Mouse (Mus musculus) B cell, adult 2 months (primary cell): ENCODE results near the gene Gm45021.

Experiments used
- DNase-seq, 2 experiments: peaks; one replicate each; pipeline ENCODE4 v3.0.0; 2022

Gm45021 gene

DNA sequence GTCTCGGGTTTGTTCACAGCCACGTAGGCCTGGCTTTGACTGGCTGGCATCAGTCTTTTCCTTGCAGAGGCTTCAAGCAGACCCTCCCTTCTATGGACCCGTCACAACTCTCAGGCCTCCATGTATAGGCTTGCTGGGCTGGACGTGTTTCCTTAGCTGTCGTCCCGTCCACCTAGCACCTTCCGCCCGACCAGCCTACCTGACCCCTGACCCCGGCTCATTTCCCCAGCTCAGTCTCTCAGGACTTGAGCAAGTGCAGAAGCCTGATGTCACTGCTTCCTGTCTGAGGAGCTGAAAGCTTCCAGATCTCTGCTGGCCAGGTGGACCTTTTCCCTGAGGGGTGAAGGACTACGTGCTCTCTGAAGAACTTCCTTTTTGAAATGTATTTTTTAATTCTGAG, 16.1 kb upstream of the Gm45021 start:
- DNase-seq: no peak

DNA sequence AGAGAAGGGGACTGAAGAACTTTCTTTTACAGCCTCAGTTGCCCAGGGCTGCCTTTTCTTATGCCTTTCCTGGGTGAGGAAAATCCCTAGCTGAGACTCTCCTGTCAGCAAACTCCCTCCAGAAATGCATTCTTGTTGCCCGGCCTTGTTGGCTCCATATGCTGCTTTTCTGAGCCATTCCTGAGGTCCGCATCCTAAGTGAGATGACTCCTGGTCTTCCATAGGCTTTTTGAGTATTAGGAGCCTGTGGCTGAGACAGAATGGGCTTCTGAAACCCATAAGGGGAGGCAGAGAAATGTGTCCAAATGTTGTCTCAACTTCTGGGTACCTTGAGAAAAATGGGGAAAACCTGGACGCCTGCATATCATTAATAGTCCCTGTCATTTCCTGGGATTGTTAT, 15.4 kb upstream of the Gm45021 start:
- no peak for DNase-seq

DNA sequence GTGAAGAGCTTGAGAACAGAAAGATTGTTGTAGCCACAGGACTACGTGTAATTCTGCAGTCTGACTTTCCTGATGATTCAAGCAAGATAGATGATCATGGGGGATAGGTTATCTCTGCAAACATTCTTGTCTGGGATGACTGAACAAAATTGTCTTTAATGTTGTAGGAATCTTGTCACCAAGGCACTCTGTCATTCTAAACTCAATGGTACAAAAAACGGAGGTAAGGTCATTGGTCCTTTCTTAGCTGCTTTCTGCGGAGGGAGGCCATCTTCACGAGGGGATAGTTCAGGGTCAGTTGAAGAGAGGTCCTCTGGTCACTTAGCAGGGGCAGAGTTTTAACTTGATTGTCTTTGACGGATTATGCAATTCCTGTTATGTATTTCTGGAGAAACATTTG, 10.7 kb upstream of the Gm45021 start:
- no peak for DNase-seq

DNA sequence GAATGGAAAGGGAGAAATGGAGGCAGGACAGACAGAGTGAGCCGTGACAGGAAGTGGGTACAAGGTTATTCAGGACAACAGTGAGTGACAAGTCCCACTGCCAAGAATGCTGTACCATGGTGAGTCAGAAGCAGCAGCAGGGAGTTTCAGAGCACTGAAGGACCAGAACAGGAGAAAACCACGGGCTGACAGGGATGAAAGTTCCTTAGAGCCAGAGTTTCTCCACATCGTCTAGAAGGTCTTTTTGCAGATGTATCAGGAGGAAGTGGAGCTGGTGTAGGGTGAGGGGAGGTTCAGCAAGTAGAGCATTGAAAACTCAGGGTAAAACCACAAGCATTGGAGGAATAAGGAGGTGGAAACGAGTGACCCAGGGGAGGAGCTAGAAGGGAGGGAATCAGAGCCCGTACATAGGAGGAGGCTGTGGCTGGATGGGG, 10.2 kb upstream of the Gm45021 start:
- DNase-seq: no peak

DNA sequence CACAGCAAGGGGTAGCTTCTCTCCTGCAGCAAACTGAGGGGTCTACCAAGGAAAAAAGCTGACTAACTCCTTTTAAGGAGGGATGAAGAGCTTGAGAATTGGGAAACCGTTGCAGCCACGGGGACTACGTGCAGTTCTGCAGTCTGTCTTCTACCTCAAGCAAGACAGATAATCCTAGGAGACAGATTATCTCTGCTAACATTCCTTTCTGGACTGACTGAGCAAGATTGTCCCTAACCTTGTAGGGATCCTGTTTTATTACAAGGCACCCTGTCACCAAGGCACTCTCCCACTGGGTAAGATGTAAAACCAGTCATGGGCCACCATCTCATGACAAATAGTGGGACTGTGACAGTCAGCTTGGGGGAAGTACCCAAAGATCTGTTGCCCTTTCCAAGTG, 8.2 kb upstream of the Gm45021 start:
- DNase-seq: no peak

DNA sequence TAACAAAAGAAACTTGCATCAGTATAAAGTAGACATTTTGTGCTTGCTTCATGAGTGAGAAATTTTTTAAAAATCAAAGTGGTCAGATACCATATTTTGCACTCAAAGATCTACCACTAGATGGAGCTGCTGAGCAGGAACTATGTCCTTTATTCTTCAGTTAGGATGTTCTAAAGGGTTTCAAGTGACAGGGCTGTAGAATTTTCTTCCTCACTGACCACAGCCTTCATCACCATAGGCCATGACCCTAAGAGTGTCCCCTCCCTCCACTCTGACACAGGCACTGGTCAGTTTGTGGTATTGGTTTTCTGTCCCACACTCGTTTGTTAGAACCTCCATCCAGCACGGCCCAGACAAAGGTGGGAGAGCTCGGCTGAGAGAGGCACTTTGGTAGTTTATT, 7.4 kb upstream of the Gm45021 start:
- peak; percentile 58 to 59 for DNase-seq

DNA sequence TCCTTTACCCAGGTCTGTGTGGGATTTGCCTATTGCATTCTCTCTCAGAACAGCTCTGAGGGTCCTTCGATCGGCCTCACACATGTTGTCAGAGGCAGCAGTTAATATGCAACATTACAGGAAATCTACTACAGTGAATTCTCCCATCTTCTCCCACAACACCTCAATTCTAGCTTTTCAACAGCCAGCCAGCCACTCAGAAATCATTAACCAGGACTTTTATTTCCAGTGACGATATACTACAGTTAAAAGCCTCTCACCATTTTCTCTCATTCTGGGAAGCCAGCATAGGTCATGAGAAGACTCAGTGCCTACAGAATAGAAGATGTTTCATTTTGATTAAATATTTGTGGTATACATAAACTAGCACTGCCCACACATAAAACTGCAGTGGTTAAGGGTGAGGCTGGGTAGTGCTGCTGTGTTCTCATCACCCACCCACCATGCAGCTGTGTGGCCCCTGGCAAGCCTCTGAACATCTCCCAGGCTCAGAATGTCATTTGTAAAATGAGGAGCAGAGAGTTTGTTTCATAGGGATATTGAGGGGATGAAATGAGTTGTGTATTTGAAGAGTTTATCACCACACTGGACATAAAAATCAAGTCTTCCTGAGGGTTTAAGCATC, 1.9 kb downstream of the Gm45021 start:
- DNase-seq: no peak

DNA sequence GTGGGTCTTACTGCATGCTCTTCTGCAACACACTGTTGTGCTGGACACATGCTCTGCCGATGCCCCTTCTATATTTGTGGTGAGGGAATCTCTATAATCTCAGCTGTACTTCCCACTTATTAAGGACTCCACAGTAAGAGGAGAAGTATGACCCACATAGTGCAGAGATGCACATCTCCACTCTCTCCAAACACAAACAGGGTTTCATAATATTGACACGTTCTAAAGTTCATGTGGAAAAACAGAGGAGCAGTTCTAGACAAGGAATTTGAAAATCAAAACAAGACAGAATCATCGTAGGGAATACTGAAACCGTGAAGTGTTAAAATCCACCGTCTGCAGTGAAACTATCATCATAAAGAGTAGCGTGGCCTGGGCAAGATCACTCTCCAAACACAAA, 2.5 kb downstream of the Gm45021 start:
- no peak for DNase-seq

DNA sequence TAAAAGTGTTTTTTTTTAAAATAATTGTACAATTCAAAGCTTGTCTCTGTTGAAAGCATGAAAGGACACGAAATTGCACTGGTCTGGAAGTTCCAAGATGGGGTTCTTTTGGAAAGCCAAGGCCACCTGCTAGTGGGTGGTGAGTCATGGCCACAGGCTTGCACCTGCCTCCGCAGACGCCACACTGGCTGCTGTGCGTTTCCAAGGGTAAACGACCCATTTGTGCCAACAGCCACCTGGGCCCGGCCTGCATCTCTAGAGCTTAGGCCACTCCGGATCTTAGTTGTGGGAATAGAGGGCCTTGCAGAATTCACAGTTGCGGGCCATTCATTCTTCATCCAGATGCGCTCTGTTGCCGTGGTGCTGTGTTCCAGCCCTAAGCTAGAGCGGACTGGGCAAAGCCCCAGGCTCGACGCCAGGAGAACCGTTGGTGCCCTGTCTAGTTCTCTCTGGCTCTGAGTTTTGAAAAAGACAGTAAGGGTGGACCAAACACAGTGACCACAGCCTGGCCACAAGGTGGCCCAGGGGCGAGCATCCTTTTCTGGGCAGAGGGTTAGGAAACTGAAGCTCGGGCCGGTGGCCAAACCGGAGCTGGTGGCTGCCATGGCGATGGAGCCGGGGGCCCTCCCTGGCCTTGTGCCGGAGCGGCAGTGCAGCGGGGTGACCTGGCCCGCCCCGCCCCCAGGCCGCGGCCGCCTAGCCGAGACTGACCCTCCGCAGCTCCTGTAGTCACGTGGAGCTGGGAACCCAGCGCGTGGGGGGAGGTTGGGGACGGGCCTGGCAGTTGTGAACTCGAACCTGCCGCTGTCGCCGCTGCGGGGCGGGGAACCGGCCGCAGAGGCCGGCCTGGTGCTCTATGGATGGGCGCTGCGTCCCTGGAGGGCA, 4.0 kb downstream of the Gm45021 start, which contains the start of the genes Repin1 and Gm44965:
Gene Repin1, plus strand, starts transcription at position 726 of the 885 bp plus-strand sequence.
Gene Gm44965, plus strand, starts transcription at position 784 of the 885 bp plus-strand sequence.
- peak; percentile 76 to 77 for DNase-seq

DNA sequence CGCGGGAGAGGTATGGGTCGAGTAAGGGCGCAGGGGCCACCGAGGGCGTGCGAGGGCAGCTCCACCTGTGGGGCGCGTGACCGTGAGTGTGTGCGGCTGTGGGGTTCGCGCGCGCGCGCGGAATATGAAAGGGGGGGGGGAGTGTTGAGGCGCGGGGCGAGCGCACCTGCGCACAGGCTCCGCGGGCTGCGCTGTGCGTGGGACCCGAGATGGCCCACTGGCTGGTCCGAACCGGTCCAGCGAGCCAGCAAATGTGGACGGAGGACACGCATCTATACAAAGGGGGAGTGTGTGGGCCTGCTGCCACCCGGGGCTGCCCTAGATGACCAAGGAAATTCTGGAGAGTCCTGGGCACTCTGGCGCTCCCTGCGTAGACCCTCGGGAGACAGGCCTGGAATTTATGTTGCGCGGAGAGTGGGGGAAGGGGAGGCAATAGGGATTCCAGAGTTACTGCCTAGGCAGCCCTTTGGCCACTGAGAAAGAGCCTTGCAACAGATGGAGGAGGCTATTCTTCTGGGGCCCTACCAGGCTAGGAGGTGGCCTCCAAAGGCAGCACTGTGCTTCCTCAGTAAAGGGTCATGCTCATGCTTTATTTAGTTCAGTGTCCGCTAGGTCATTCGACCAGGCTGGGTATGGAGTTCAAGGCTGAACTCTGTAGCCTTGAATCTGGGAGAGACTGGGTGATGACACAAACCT, 4.8 kb downstream of the Gm45021 start:
- DNase-seq: no peak

DNA sequence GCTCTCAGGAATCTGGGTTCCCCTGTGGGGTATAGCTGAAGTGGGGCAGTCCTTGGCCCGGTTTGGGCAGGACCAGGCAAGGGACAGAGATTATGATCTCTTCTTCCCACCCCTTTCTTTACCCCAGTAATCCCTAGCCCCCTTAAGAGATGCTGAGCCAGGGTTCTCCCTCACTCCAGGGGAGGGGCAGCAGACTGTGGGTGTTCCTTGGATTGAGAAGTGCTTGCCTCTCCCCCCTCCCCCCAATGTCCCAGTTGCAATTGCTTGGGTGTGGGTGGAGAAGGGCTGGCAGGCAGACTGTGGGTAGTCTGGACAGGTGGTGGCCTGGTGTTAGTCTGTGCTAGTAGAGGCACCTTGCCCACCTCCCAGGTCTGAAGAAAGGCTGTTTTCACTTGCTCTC, 5.9 kb downstream of the Gm45021 start:
- DNase-seq: no peak

DNA sequence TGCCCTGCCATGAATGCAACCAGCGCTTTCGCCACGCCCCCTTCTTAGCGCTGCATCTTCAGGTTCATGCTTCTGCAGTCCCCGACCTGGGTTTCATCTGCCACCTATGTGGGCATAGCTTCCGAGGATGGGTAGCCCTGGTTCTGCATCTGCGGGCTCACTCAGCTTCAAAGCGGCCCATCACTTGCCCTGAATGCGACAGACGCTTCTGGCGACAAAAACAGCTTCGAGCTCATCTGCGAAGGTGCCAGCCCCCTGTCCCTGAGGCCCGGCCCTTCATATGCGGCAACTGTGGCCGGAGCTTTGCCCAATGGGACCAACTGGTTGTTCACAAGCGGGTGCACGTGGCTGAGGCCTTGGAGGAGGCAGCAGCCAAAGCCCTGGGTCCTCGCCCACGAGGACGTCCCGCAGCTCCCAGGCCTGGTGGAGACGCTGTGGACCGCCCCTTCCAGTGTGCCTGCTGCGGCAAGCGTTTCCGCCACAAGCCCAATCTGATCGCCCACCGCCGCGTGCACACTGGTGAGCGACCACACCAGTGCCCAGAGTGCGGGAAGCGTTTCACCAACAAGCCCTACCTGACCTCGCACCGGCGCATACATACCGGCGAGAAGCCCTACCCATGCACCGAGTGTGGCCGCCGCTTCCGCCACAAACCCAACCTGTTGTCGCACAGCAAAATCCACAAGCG, 7.3 kb downstream of the Gm45021 start:
- DNase-seq: no peak

DNA sequence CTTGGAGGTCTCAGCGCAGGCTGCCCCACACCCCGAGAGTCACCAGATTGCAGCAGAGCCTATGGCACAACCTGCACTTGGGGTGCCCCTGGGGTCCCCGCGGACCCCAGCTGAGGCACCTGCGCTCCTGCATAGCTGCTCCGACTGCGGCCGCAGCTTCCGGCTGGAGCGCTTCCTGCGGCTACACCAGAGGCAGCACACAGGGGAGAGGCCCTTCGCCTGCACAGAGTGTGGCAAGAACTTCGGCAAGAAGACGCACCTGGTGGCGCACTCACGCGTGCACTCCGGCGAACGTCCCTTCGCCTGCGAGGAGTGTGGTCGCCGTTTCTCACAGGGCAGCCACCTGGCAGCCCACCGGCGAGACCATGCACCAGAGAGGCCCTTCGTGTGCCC, 7.8 kb downstream of the Gm45021 start:
- DNase-seq: no peak

DNA sequence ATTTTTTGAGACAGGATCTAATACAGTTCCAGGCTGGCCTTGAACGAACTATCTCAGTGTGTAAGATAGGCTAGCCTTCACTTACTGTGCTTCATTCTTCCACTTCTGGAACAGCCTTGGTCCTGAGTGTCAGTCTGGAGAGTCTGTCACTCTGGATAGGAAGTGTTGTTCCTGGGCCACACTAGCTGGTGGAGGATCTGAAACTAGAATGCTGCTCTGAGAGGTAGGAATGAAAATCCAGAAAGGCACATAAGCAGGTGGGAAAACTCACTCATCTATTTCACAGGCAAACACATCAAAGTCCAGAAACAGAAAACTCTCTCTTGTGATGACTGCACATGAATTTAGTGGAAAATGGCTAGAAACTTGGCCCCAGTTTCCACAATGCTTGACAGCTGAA, 11.2 kb downstream of the Gm45021 start:
- DNase-seq: no peak

DNA sequence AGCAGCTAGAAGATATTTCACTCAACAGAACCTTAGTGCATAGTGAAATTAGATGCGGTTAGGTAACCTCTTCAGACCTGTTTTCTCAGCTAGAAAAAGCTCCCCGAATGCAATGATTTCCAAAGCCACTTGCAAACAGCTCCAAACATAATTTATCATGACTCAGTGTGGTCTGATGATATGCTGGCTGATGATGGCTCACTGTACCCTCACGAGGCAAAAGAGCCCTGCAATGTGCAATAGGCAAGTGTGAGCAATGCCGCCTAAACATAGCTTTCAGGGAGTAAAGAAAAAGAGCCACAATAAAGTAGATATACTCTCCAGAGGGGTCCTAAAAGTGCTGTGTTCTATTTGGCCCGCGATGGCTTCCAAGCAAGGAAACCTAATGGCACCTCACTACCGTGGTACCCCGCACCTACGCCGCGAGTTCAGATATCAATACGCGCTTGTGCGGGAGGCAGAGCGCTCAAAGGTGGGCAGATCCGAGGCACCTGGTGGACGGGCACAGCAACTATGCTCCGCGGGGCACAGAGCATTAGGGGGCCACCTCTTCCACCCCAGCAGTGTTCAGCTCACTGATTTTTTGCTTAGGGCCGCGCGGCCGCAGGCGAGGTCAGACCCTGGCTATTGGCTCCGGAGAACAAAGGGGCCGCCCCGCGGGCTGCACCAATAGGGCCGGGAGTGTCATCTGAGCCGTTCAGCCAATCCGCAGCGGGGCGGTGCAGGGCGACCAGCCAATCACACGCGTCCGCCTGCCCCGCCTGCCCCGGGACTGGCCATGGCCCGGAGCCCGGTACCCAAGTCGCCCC, 12.1 kb downstream of the Gm45021 start, which contains the start of gene Zfp775:
Gene Zfp775, plus strand, starts transcription at position 793 of the 809 bp plus-strand sequence.
- peak; percentile 90 for DNase-seq

DNA sequence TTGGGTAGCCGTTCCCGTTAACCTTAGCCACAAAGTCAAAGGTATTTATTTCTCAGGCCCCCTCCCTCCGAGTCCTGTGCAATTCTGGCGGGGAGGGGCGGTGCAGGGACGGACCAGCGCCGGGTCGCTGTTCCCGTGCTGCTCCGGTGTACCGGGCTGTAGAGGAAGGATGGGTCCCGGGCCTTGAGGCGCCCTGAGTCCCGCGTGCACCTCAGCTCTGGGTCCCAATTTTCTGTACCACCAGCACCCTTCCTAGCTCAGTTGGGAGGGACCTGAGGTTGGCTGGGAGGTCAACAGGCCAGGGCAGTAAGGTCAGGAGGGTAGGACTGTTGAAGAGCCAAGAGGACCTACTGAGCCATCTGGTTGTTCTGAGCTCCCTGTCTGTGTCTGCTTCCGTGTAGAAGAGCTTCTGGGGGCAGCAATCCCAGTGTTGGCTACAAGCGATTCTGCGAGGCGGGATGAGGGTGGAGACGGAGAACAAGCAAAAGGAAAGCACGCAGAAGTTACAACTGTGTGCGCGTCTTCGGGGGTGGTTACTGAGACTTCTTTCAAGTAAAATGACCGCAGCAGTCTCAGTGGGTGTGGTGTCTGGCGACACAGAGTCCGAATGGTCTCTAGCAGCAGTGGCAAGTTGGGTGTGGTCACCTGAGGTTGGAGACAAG, 12.8 kb downstream of the Gm45021 start:
- DNase-seq: peak in 1 of 2 experiments; percentile 21

DNA sequence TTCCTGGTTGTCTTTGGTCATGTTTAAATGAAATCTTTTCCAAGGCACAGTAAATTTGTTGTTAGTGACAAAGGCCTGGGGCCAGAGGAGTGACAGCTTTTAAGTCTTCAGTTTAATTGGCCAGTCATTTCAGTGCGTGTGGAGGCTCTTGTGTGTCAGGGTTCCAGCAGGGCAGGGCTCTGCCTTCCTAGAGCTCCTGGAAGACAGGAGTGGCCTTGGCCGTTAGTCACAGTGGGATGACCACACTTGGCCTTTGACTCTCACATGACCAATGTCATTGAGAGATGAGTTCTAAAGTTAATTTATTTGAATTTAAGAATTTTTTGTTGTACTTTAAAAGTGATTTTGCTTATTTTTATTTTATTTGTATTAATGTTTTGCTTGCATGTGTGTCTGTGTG, 18.7 kb downstream of the Gm45021 start:
- DNase-seq: no peak

DNA sequence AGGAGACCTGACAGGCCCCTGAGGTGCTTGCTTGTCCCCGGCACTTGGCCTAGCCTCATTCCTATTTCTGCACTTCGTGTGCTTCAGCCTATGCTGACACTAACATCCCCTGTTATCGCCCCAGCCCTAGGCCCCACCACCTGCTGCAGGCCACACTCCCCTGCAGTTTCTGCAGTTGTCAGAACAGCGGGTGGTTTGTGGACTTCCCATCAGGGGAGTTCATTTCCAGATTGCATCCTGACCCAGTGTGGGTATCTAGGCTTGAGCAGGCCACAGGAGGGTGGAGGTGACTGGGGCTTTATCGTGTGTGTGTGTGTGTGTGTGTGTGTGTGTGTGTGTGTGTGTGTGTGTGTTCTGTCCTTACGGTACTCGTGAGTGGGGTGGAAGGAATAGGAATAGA, 20.1 kb downstream of the Gm45021 start:
- no peak for DNase-seq

DNA sequence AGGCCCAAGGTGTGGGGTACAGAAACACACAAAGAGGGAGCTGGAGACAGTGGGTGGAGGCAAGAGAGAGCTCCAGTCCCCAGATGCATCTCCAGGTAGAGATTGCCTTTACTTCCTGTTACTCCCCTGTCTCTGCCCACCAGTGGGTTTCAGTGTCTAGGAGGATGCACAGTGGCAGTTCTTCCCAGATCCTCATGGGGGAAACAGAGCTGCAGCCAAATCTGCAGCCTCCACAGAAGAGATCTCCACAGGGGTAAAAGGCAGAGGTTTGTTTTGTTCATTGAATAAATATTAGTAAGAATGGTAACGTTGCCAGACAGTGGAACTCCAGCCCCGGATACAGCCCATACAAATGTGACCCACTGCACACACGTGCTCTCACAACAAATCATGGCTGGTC, 21.2 kb downstream of the Gm45021 start:
- no peak for DNase-seq

DNA sequence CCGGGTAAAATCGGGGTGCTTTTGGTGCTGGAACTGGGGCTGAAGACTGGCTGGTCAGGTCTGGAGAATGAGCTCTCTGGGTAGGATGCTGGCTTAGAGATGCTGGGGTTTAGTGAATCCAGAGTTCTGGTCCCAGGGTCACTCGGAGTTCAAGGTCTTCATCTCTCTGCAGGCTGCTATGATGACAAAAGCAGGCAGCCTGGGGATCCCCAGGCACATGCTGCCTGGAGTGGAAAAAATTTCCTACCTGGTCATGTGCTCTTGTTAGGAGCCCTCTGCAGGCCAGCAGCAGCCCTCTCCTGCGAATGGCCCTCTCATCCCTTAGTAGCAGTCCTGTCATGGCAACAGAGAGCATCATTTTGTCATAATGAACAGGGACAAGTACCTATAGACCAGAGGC, 24.1 kb downstream of the Gm45021 start:
- no peak for DNase-seq

DNA sequence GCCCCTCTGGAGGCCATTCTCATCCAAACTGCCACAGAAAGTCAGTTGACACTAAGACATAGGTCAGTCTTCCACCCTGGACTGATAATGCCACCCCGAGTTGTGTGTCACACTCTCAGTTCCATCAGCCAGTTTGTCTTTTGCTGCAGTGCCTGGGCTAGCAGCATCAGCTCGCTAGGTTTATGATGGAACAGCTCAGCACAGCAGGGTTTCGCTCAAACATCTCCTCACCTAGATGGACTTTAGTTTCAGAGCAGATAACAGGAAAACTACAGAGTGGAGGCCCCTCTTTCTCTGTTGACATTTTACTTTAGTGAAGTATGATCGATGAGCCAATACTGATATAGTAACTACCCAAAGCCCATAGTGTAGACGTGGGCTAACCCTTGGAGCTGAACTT, 25.3 kb downstream of the Gm45021 start:
- no peak for DNase-seq

DNA sequence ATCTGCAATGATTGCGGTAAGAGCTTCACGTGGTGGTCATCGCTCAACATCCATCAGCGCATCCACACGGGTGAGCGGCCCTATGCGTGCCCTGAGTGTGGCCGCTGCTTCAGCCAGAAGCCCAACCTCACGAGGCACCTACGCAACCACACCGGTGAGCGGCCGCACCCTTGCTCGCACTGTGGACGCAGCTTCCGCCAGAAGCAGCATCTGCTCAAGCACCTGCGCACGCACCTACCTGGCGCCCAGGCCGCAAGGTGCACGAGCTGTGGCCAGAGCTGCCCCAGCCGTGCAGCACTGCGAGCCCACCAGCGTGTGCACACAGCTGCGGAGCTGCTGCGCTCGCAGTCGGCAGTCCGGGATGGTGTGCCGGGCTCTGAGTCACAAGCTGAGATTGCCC, 30.6 kb downstream of the Gm45021 start:
- no peak for DNase-seq
